Mouse (Mus musculus) gastrocnemius, postnatal 14 days (tissue): ENCODE data around the gene Uchl3. TPM values are rescaled to one million over a fixed set of nuclear protein-coding genes. Genes with fewer than 3 reads are reported as not detected.

Source experiments
- DNase-seq: peaks from one replicate; pipeline ENCODE4 v3.0.0; 2021; ENCODE audit warnings: mixed read lengths
- intact Hi-C: fragments of 180-260 bp; cut with DNase I; formaldehyde crosslinking; loops from one replicate; pipeline ENCODE4 v1.15.1; 2025; ENCODE audit warnings: low total_unique reads
- long read RNA-seq, 2 experiments: library from polyadenylated mRNA; stranded (forward); transcript quantifications; one replicate each; pipeline ENCODE4 v2.0.0; 2021
- total RNA-seq, 2 experiments: library from RNA; stranded (reverse); gene quantifications; 2 replicates each; pipeline ENCODE4 v1.2.3; 2021

The Uchl3 gene
- 10 to 100 TPM; 33.6 to 36.4 TPM for total RNA-seq
- long read RNA-seq, experiment 1, partial matches to known transcripts: 1 of 64 reads
- long read RNA-seq, experiment 1, other reads (novel, unspliced or antisense): 63 of 64 reads
- long read RNA-seq, experiment 2, partial matches to known transcripts: 0 of 60 reads
- long read RNA-seq, experiment 2, other reads (novel, unspliced or antisense): 60 of 60 reads

DNA sequence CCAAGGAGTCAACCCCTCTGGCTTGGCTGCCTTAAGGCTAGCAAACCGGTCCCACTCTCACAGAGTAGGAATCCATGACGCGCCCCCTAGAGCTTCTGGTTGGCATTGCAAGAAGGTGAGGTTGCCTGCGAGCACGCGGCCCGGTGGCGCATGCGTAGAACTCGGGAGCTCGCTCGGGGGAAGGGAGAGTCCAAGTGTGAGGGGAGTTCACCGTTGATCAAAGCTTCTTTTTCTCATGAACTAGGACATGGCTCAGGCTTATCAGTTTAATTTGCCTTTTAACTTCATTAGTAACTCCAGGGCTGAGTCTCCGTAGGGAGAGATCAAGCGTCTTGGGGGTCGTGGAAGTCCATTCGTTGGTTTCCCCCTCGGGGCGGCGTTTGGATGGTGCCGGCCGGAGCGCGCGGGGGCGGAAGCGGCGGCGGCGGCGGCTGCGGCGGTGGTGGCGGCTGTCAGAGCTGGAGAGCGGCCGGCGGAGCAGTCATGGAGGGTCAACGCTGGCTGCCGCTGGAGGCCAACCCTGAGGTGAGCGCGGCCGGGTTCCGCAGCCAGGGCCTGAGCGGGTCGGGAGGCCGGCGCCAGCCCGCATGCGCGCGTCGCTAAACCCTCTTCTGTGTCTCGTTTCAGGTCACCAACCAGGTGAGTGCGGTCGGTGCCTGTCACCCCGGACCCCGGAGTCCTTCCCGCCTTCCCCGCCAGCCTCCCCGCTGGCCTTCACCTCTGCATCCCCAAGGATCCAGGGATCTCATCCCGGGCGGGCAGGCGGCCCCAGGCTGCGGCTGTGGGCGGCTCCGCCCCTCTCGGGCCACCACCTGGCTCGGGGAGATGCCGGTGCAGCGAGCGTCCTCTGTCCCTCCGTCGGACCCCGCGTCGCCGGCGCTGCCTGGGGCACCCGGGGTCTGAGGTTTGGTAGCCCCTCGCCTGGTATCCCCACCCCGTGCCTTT lies at the start of gene Uchl3:
Gene Uchl3 (plus strand): TSS at position 387 of the 945 bp plus-strand sequence.
- DNase-seq: peak; percentile 96
- intact Hi-C loops: no loop called here

- DNase-seq: no peak
- intact Hi-C loops: loop anchor here (10.0 kb wide), 1 partner anchor 91 kb away; no protein-coding TSS in a partner anchor
Observed at GRCm38 (mm10) chr14:101605843-101606242, 47.9 kb upstream of the Uchl3 start.

GRCm38 (mm10) chr14:101607631-101608518 lies 45.9 kb upstream of the Uchl3 start:
- peak; percentile 34 for DNase-seq
- intact Hi-C loops: loop anchor here (10.0 kb wide), 1 partner anchor 93 kb away; no protein-coding TSS in a partner anchor

DNA sequence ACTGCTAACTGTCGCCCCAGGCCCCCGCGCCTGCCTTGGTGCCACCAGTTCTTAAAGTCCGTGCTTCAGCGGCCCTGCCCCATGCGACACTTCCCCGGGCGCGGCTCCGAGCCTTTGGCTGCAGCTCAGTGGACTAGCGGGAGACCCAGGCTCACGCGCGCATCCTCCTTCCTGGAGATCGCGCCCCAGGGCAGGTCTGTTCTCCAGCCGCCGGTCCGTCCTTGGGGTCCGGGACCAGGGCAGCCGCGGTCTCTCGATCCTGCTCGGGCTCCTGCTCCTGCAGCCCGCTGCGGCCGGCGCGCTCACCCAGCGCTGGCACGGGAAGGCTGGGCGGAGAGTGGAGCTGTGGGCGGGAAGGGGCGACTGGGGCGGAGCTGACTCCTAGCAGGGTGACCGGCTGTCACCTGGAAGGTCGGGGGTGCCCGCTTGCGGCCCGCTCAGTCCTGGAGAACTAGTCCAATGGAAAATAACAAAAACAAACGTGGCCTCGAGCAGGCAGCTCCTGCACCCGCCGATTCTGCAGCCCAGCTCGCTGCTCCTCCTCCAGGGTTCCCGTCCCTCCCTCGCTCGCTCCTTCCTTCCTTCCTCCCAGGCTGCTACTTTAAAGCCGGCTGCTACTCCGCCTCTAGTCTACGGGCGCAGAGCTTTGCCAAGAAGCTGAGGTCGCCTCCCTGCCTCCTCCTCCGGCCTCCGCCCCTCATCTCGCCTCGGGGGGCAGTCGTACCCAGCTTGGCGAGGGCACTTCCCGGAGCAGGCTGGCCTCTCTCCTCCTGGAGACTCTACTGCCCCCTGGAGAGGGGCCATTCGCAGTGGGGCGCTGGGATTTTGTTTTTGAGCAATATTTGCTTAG lies 45.0 kb upstream of the Uchl3 start, which contains the start of gene Tbc1d4:
Gene Tbc1d4 (minus strand): TSS at position 673 of the 850 bp plus-strand sequence.
- intact Hi-C loops: loop anchor here (10.0 kb wide), 1 partner anchor 94 kb away; no protein-coding TSS in a partner anchor

GRCm38 (mm10) chr14:101610701-101611100 lies 43.1 kb upstream of the Uchl3 start:
- intact Hi-C loops: no loop called here
- DNase-seq: no peak

More for the DNA sequence above, 45.0 kb upstream of the Uchl3 start, which contains the start of gene Tbc1d4:
- DNase-seq: peak; percentile 84

GRCm38 (mm10) chr14:101613206-101613605 lies 40.6 kb upstream of the Uchl3 start:
- intact Hi-C loops: no loop called here
- DNase-seq: no peak

GRCm38 (mm10) chr14:101616178-101616577 lies 37.6 kb upstream of the Uchl3 start:
- intact Hi-C loops: no loop called here
- DNase-seq: no peak

- intact Hi-C loops: no loop called here
Observed at GRCm38 (mm10) chr14:101617680-101618079, 36.1 kb upstream of the Uchl3 start.

DNA sequence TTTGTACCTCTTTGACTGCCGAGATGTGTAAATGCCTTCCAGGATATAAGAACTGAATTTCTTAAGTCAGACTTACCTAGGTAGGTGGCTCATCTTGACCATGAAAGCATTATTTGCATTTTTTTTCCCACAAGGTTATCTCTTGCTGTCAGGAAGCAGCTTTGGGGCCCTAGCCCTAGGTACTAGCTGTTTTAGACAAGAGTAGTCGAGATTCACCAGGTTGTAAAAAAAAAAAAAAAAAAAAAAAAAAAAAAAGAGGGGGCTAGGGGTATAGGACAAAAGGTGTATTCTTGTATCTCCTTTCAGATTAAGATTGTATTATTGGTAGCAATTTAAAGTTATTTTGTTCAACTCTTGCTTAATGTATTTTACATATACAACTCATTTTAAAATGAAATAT lies 23.2 kb upstream of the Uchl3 start:
- intact Hi-C loops: no loop called here
- DNase-seq: no peak

More at GRCm38 (mm10) chr14:101617680-101618079, 36.1 kb upstream of the Uchl3 start:
- DNase-seq: no peak

DNA sequence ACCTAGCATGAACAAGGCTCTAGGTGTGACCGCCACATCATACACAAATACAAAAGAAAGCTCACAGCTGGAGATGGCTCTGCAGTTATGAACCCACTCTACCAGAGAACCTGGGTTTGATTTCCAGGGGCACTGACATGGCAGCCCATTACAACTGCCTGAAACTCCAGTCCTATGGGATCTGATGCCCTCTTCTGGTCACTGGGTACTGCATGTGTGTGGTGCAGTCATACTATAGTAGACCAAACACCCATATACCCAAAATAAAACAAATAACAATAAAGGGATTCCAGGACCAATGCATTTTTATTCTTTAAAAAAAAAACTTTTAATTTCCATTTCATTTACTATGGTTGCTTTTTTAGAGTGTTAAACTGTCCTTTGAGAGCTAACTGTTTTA lies 18.0 kb upstream of the Uchl3 start:
- no peak for DNase-seq
- intact Hi-C loops: no loop called here

DNA sequence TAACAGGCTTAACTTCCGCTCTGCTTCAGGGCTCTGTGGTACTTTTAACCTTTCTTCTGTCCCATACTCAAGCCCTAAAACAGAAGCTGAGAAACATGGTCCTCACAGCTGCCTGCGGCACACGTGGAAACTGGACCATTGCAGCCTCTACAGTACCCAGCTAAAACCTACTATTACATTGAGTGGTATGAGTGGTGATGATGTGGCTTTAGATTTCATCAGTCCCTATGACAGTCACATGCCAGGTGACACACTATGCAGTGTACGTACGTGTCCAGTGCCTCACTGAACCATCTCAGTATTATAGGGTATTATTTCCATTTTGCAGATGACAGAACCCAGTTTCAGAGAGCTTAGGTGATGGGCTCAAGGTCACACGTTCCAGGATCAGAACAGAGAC lies 16.4 kb upstream of the Uchl3 start:
- DNase-seq: no peak
- intact Hi-C loops: no loop called here

DNA sequence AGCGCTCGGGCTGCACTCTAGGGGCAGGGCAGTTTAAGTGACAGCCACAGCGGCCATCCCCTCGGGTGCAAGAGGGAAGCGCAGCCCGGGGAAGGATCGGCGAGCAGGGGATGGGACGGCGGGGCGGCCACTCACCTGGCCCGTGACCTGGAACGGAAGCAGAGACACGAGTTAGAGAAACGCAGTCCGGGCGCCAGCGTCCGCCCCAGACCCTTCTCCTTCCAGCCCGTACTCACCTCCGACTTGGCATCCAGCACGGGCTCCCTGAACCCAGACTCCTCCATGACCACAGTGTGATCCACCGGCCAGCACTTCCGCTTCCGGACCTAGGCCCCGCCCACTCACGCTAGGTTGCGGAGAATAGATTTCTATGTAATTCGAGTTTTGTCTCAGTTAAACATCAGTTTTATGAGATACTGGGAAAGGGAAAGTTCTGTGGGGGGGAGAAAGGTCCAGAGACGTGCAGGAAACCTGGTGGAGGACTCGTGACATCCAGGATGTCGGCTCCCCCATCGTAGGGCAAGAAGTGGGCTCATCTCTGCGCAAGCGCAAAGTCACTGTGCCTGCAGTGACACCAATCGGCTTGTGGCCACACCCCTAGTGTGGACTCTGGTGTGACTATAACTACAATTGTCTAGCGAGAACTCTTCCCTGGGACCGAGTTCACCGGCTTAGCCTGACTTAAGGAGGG lies 13.5 kb upstream of the Uchl3 start, which contains the start of gene Commd6:
Gene Commd6 (minus strand): TSS at position 534 of the 691 bp plus-strand sequence.
- intact Hi-C loops: no loop called here
- DNase-seq: peak; percentile 93

DNA sequence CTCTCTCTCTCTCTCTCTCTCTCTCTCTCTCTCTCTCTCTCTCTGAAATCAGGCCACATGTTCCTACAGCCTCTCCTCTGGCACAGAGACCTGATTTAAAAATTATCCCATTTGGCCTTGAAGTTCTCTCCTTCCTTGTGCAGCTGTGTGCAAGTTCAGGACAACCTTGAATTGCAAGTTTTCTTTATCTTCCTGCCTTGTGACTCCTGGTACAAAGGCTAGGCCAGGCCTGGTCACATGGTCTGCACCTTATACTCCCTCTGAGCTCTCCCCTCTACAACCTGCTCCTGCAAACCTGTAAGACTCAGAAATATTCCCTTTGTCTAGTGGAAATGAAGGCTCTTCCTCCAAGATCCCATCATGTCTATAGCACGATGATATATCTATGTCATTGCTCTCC lies 8.8 kb upstream of the Uchl3 start:
- intact Hi-C loops: no loop called here
- no peak for DNase-seq

- intact Hi-C loops: no loop called here
- DNase-seq: no peak
Observed at GRCm38 (mm10) chr14:101650551-101650950, 3.2 kb upstream of the Uchl3 start.

DNA sequence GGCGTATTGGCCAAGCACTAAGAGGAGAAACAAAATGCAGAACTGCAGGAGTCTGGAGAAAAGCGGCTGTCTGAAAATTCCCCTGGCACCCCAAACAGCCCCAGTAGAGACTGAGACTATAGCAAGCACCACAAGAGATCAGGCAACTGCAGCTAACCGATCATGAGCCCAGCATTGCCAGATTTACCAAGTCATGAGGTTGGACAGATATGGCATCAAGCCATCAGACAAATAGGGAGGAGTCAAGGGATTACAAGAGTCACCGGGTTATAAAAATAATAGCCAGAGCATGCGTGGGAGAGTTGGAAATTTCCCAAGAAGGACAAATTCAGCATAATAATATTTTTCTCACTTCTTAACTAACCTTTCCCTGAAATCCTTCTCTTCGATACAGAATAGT lies 1.2 kb upstream of the Uchl3 start:
- no peak for DNase-seq
- intact Hi-C loops: no loop called here

- intact Hi-C loops: no loop called here
- DNase-seq: no peak
Observed at GRCm38 (mm10) chr14:101654526-101654909, 751 bp downstream of the Uchl3 start.

GRCm38 (mm10) chr14:101656307-101656706 lies 2.5 kb downstream of the Uchl3 start:
- DNase-seq: no peak
- intact Hi-C loops: no loop called here
